Mouse (Mus musculus) hindbrain, embryonic 15.5 days (tissue): ENCODE results near the gene Hvcn1. TPM values are rescaled to one million over a fixed set of nuclear protein-coding genes. Genes with fewer than 3 reads are reported as not detected.

Source experiments
- ATAC-seq: fragments of 200-750 bp; cut with Nextera tagmentation; 2 replicates; pipeline ENCODE4 v1.8.0; 2017; ENCODE audit warnings: low read depth, moderate number of reproducible peaks, moderate TSS enrichment; ENCODE audit not compliant: low FRiP score
- H3K27ac ChIP-seq: fragments of 300-500 bp; sonication (generic); replicated peaks from 2 replicates; pipeline ENCODE4 v1.5.1; 2015; ENCODE audit warnings: mild to moderate bottlenecking, inconsistent platforms
- H3K27me3 ChIP-seq: fragments of 300-500 bp; sonication (generic); 2 replicates; pipeline ENCODE4 v1.6.1; 2015; ENCODE audit warnings: control low read depth, inconsistent platforms
- H3K36me3 ChIP-seq: fragments of 300-500 bp; sonication (generic); 2 replicates; pipeline ENCODE4 v1.6.1; 2015; ENCODE audit warnings: control low read depth, inconsistent platforms
- H3K4me1 ChIP-seq: fragments of 300-500 bp; sonication (generic); replicated peaks from 2 replicates; pipeline ENCODE4 v1.6.1; 2015; ENCODE audit warnings: control low read depth, inconsistent platforms
- H3K4me2 ChIP-seq: fragments of 300-500 bp; sonication (generic); 2 replicates; pipeline ENCODE4 v1.6.1; 2015; ENCODE audit warnings: moderate library complexity, mild to moderate bottlenecking, inconsistent platforms
- H3K4me3 ChIP-seq: fragments of 300-500 bp; sonication (generic); 2 replicates; pipeline ENCODE4 v1.5.1; 2015; ENCODE audit warnings: mild to moderate bottlenecking, inconsistent platforms
- H3K9ac ChIP-seq: fragments of 300-500 bp; sonication (generic); 2 replicates; pipeline ENCODE4 v1.6.1; 2015; ENCODE audit warnings: inconsistent platforms
- H3K9me3 ChIP-seq: fragments of 300-500 bp; sonication (generic); 2 replicates; pipeline ENCODE4 v1.6.1; 2016; ENCODE audit warnings: control low read depth, inconsistent platforms
- WGBS: fragments of 180-500 bp; shearing (Covaris S2); methylation state at CpG from one replicate; pipeline ENCODE4 v1.1.7; 2015; 5-methylcytosine and 5-hydroxymethylcytosine counted together
- polyA plus RNA-seq: library from polyadenylated mRNA; unstranded; fragments of >200 nt; fragmentation: Nextera tagmentation; extraction: Ambion mirVana; gene quantifications from 2 replicates; pipeline ENCODE4 v1.2.1, GENCODE M21; 2015

Hvcn1 gene
- polyA plus RNA-seq, 1 experiment from 2014 or later, result 1.4 TPM

- H3K4me3 ChIP-seq, result no peak overlapping the region
- H3K9ac ChIP-seq, result no peak overlapping the region
- no peaks in the 10 kb centered on the region for H3K4me1 ChIP-seq
- H3K27me3 ChIP-seq, result no peaks in the 10 kb centered on the region
- no peak for ATAC-seq
- H3K27ac ChIP-seq, result no peak overlapping the region
- no peaks in the 10 kb centered on the region for H3K36me3 ChIP-seq
- 89% methylated on average over 2 of the region's 3 CpGs for WGBS
- H3K4me2 ChIP-seq, result no peak overlapping the region
- no peaks in the 10 kb centered on the region for H3K9me3 ChIP-seq
Measured at GRCm38 (mm10) chr5:122228271-122228765, 21.7 kb downstream of the Hvcn1 start.

GRCm38 (mm10) chr5:122228772-122229171, 22.2 kb downstream of the Hvcn1 start:
- Histone ChIP-seq H3K4me1 (no peaks in the 10 kb centered on the region), H3K4me3 (no peak overlapping the region), H3K27me3 (no peaks in the 10 kb centered on the region), H3K4me2 (no peak overlapping the region), H3K9ac (no peak overlapping the region), H3K9me3 (no peaks in the 10 kb centered on the region), H3K27ac (no peak overlapping the region), H3K36me3 (no peaks in the 10 kb centered on the region)
- 73% methylated on average over 3 of the region's 4 CpGs for WGBS
- ATAC-seq, result no peak

DNA sequence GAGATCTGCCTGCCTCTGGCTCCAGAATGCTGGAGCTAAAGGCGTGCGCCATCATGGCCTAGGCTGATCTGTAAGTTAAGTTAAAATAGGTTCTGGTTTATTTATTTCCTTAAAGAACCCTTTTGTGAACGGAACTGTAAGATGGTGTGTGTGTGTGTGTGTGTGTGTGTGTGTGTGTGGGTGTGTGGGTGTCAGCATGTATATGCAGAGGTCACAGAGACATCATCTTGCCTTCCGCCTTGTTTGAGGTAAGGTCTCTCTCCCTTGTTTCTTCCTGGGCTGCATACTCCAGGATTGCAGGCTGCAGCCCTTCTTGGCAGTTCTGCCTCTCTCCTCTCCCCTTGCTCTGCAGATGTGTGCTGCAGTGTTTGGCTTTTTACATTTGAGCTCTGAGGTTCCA, 24.2 kb downstream of the Hvcn1 start:
- Histone ChIP-seq H3K27ac (no peak overlapping the region), H3K36me3 (no peaks in the 10 kb centered on the region), H3K4me2 (no peak overlapping the region), H3K4me1 (peaks cover 9% of the 10 kb centered on the region; the same call in 1 of the 2 replicates), H3K27me3 (no peaks in the 10 kb centered on the region), H3K9ac (no peak overlapping the region), H3K9me3 (no peaks in the 10 kb centered on the region), H3K4me3 (no peak overlapping the region)
- no peak for ATAC-seq
- 89% methylated on average over 4 of the region's 4 CpGs for WGBS

- Histone ChIP-seq H3K4me2 (no peak overlapping the region), H3K9ac (no peak overlapping the region), H3K9me3 (no peaks in the 10 kb centered on the region), H3K27ac (no peak overlapping the region), H3K4me3 (no peak overlapping the region), H3K36me3 (no peaks in the 10 kb centered on the region), H3K27me3 (no peaks in the 10 kb centered on the region), H3K4me1 (peaks cover 9% of the 10 kb centered on the region; the same call in 1 of the 2 replicates)
- ATAC-seq, result no peak
- 85% methylated on average over 6 of the region's 6 CpGs for WGBS
Measured at GRCm38 (mm10) chr5:122231431-122231830, 24.8 kb downstream of the Hvcn1 start.

GRCm38 (mm10) chr5:122232004-122232403, 25.4 kb downstream of the Hvcn1 start:
- no peaks in the 10 kb centered on the region for H3K27me3 ChIP-seq
- 88% methylated on average over 5 of the region's 5 CpGs for WGBS
- no peaks in the 10 kb centered on the region for H3K9me3 ChIP-seq
- ATAC-seq, result no peak
- no peak overlapping the region for H3K4me3 ChIP-seq
- no peak overlapping the region for H3K9ac ChIP-seq
- H3K36me3 ChIP-seq, result no peaks in the 10 kb centered on the region
- peaks cover 9% of the 10 kb centered on the region; the same call in 1 of the 2 replicates for H3K4me1 ChIP-seq
- no peak overlapping the region for H3K4me2 ChIP-seq
- H3K27ac ChIP-seq, result no peak overlapping the region

DNA sequence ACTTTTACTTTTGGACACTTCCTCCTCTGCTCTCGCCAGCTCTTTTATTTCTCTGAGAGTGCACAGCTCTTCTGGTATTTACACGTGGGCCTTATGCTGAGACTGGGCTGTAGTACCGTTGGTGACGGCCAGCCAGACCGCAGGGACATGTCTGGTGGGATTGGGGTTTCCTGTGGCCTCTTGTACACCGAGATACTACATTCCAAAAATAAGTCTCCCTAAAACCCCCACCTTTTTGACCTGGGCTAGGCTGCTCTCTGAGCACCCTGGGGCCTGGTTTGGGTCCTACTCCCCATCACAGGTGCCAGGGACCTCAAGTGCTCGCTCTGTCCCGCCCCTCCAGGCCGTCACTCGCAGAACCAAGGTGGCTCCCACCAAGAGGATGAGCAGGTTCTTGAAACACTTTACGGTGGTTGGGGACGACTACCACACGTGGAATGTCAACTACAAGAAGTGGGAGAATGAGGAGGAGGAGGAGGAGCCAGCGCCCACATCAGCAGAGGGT, 26.5 kb downstream of the Hvcn1 start:
- WGBS, result 91% methylated on average over 14 of the region's 14 CpGs
- ATAC-seq, result no peak
- Histone ChIP-seq H3K4me1 (peaks cover 9% of the 10 kb centered on the region; the same call in 1 of the 2 replicates), H3K4me2 (no peak overlapping the region), H3K9me3 (no peaks in the 10 kb centered on the region), H3K27me3 (no peaks in the 10 kb centered on the region), H3K9ac (no peak overlapping the region), H3K4me3 (no peak overlapping the region), H3K27ac (no peak overlapping the region), H3K36me3 (no peaks in the 10 kb centered on the region)

GRCm38 (mm10) chr5:122233695-122234094, 27.1 kb downstream of the Hvcn1 start:
- Histone ChIP-seq H3K27me3 (no peaks in the 10 kb centered on the region), H3K36me3 (no peaks in the 10 kb centered on the region), H3K27ac (no peak overlapping the region), H3K4me3 (no peak overlapping the region), H3K4me2 (no peak overlapping the region), H3K9ac (no peak overlapping the region), H3K9me3 (no peaks in the 10 kb centered on the region), H3K4me1 (peaks cover 9% of the 10 kb centered on the region; the same call in 1 of the 2 replicates)
- WGBS, result 87% methylated on average over 12 of the region's 12 CpGs
- no peak for ATAC-seq

- ATAC-seq, result no peak
- 81% methylated on average over 9 of the region's 9 CpGs for WGBS
- 0 out of 2 replicates have a peak overlapping the region, but pooled peaks have one; percentile 15 for H3K27ac ChIP-seq
- peaks cover 9% of the 10 kb centered on the region; the same call in 1 of the 2 replicates for H3K4me1 ChIP-seq
- H3K27me3 ChIP-seq, result no peaks in the 10 kb centered on the region
- no peaks in the 10 kb centered on the region for H3K9me3 ChIP-seq
- H3K36me3 ChIP-seq, result no peaks in the 10 kb centered on the region
- H3K9ac ChIP-seq, result no peak overlapping the region
- H3K4me2 ChIP-seq, result no peak overlapping the region
- no peak overlapping the region for H3K4me3 ChIP-seq
Measured at GRCm38 (mm10) chr5:122234319-122235195, 28.0 kb downstream of the Hvcn1 start.

GRCm38 (mm10) chr5:122235196-122235836, 28.7 kb downstream of the Hvcn1 start:
- whole genome bisulfite sequencing, result 60% methylated on average over 9 of the region's 9 CpGs
- Histone ChIP-seq H3K4me3 (no peak overlapping the region), H3K27ac (0 out of 2 replicates have a peak overlapping the region, but pooled peaks have one; percentile 15), H3K36me3 (no peaks in the 10 kb centered on the region), H3K27me3 (no peaks in the 10 kb centered on the region), H3K4me1 (peaks cover 9% of the 10 kb centered on the region; the same call in 1 of the 2 replicates), H3K4me2 (no peak overlapping the region), H3K9me3 (no peaks in the 10 kb centered on the region), H3K9ac (no peak overlapping the region)
- ATAC-seq, result no peak

GRCm38 (mm10) chr5:122237200-122237599, 30.6 kb downstream of the Hvcn1 start:
- no peak overlapping the region for H3K4me3 ChIP-seq

GRCm38 (mm10) chr5:122239618-122240017, 33.0 kb downstream of the Hvcn1 start:
- Histone ChIP-seq H3K27ac (no peak overlapping the region), H3K4me2 (no peak overlapping the region), H3K27me3 (no peaks in the 10 kb centered on the region), H3K4me3 (no peak overlapping the region), H3K4me1 (peaks cover 18% of the 10 kb centered on the region; the same call in 1 of the 2 replicates), H3K9ac (no peak overlapping the region), H3K36me3 (no peaks in the 10 kb centered on the region), H3K9me3 (no peaks in the 10 kb centered on the region)
- ATAC-seq, result no peak
- WGBS, result 84% methylated on average over 7 of the region's 7 CpGs

More at GRCm38 (mm10) chr5:122237200-122237599, 30.6 kb downstream of the Hvcn1 start:
- Histone ChIP-seq H3K27ac (no peak overlapping the region), H3K4me2 (no peak overlapping the region), H3K27me3 (no peaks in the 10 kb centered on the region), H3K36me3 (no peaks in the 10 kb centered on the region), H3K9me3 (no peaks in the 10 kb centered on the region), H3K9ac (no peak overlapping the region), H3K4me1 (peaks cover 9% of the 10 kb centered on the region; the same call in 1 of the 2 replicates)
- 67% methylated on average over 5 of the region's 5 CpGs for WGBS
- ATAC-seq, result no peak

GRCm38 (mm10) chr5:122240521-122240920, 33.9 kb downstream of the Hvcn1 start:
- no peak overlapping the region for H3K4me3 ChIP-seq
- 88% methylated on average over 11 of the region's 11 CpGs for WGBS
- no peak overlapping the region for H3K27ac ChIP-seq
- H3K4me2 ChIP-seq, result no peak overlapping the region
- no peaks in the 10 kb centered on the region for H3K36me3 ChIP-seq
- no peak overlapping the region for H3K9ac ChIP-seq
- no peaks in the 10 kb centered on the region for H3K9me3 ChIP-seq
- H3K27me3 ChIP-seq, result no peaks in the 10 kb centered on the region
- ATAC-seq, result no peak
- H3K4me1 ChIP-seq, result peaks cover 10% of the 10 kb centered on the region; the same call in 1 of the 2 replicates
